Mouse (Mus musculus) adrenal gland, adult 2 months (tissue): ENCODE measurements around the gene Hoxd12. TPM values are rescaled to one million over a fixed set of nuclear protein-coding genes. Genes with fewer than 3 reads are reported as not detected.

Source experiments
- DNase-seq: peaks from one replicate; pipeline ENCODE4 v3.0.0; 2021
- polyA plus RNA-seq: library from polyadenylated mRNA; depleted of rRNA; stranded (reverse); fragments of >200 nt; gene quantifications from 2 replicates; pipeline ENCODE4 v1.2.3, GENCODE M21; 2012
- total RNA-seq, 2 experiments: library from RNA; stranded (reverse); gene quantifications; 2 replicates each; pipeline ENCODE4 v1.2.3; 2021

Gene Hoxd12
- total and polyA plus RNA-seq, 3 experiments: not detected

GRCm38 (mm10) chr2:74681594-74682531 lies 7.0 kb downstream of the Hoxd12 start:
- no peak for DNase-seq

GRCm38 (mm10) chr2:74682796-74683195 lies 8.0 kb downstream of the Hoxd12 start:
- DNase-seq: no peak

GRCm38 (mm10) chr2:74683471-74683951 lies 8.7 kb downstream of the Hoxd12 start:
- no peak for DNase-seq

GRCm38 (mm10) chr2:74684106-74684505 lies 9.3 kb downstream of the Hoxd12 start:
- DNase-seq: no peak

- DNase-seq: no peak
Observed at GRCm38 (mm10) chr2:74685059-74685603, 10.3 kb downstream of the Hoxd12 start.

GRCm38 (mm10) chr2:74686301-74686987 lies 11.6 kb downstream of the Hoxd12 start:
- peak; percentile 65 for DNase-seq

- no peak for DNase-seq
Observed at GRCm38 (mm10) chr2:74686988-74687697, 12.3 kb downstream of the Hoxd12 start.

- DNase-seq: no peak
Observed at GRCm38 (mm10) chr2:74687698-74688555, 13.1 kb downstream of the Hoxd12 start.

GRCm38 (mm10) chr2:74688795-74689573 lies 14.2 kb downstream of the Hoxd12 start:
- DNase-seq: no peak

- no peak for DNase-seq
Observed at GRCm38 (mm10) chr2:74689574-74690337, 14.9 kb downstream of the Hoxd12 start.

- no peak for DNase-seq
Observed at GRCm38 (mm10) chr2:74690338-74690716, 15.5 kb downstream of the Hoxd12 start.

GRCm38 (mm10) chr2:74691022-74691951 lies 16.5 kb downstream of the Hoxd12 start, which contains the start of gene Hoxd10:
Hoxd10 (plus strand) TSS chr2:74691924.
- DNase-seq: peak; percentile 84

- DNase-seq: no peak
Observed at GRCm38 (mm10) chr2:74691995-74692807, 17.4 kb downstream of the Hoxd12 start.

GRCm38 (mm10) chr2:74692808-74693431 lies 18.1 kb downstream of the Hoxd12 start:
- DNase-seq: no peak

GRCm38 (mm10) chr2:74693432-74693827 lies 18.6 kb downstream of the Hoxd12 start:
- DNase-seq: no peak

- DNase-seq: no peak
Observed at GRCm38 (mm10) chr2:74694066-74694465, 19.3 kb downstream of the Hoxd12 start.

- no peak for DNase-seq
Observed at GRCm38 (mm10) chr2:74695383-74695782, 20.6 kb downstream of the Hoxd12 start.
